In the genomic region with DNA sequence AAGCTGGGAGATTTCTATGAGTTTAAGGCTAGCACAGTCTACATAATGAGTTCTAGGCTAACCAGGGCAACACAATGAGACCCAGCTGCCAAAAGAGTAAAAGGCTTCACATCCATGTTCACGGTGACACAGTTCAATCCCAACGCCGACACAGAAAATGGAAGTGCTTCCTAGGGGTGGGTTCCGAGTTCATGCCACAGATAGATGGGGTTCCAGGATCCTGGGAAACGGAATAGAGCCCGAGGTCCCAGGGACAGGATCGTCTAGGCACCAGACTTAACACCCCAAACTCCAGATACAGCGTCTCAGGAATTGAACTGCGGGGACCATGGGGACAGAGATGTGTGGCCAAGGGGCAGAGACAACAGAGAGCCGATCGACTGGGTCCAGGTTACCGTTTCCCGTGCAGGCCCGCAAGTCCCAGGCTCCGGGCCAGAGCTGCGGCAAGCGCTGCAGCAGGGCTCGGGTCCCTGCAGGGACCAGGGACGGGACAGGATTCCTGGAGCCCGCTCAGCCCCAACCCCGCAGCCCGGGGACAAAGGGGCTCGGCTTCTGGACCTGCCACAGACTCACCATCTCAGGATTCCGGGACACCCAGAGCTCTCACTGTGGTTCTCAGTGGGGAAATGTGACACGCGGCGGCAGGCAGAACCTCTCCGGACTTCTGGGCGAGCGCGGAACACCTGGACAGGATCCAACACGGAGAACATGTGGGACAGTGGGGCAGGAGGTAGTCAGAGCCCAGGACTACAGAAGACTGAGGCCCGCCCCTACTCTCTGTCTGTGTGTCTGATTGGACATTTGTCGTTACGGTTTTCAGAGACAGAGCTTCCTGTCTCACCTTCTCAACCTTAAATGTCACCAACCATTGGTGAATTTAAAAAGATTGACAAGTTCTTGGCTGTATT, we compare ENCODE assay signal across 8 mouse cellular contexts. TPM values are rescaled to one million over a fixed set of nuclear protein-coding genes. Genes with fewer than 3 reads are reported as not detected.
A peak's percentile ranks its signal among the peaks of the same experiment; 100 is the strongest.
DNase-seq lines count a peak whose midpoint lies in the region; ATAC-seq lines count a peak whose summit lies in the region.

A gene (minus strand): TSS at position 712 of the 908 bp plus-strand sequence.

- 1% methylated on average over 35 of the region's 35 CpGs for WGBS in heart, embryonic 12.5 days
- under 1% methylated on average over 35 of the region's 35 CpGs for WGBS in kidney, embryonic 16.5 days

- H3K9ac ChIP-seq in heart, embryonic 12.5 days: peak within 1 kb of the TSS; percentile 87
- H3K9ac ChIP-seq in kidney, embryonic 16.5 days (replicated peaks; ENCODE audit: low read length): peak within 1 kb of the TSS; percentile 86

- H3K4me1 ChIP-seq in erythroblast, embryonic 14.5 days (ENCODE audit: control insufficient read depth): peaks cover 13% of the 10 kb centered on the region
- H3K4me1 ChIP-seq in heart, embryonic 12.5 days (replicated peaks): peaks cover 8% of the 10 kb centered on the region; the same call in 1 of the 2 replicates
- H3K4me1 ChIP-seq in kidney, embryonic 16.5 days (ENCODE audit: insufficient read depth, low read length): no peaks in the 10 kb centered on the region

- H3K4me3 ChIP-seq in erythroblast, embryonic 14.5 days (replicated peaks): peak within 1 kb of the TSS; percentile 75
- H3K4me3 ChIP-seq in heart, embryonic 12.5 days: peak within 1 kb of the TSS; percentile 79
- H3K4me3 ChIP-seq in kidney, embryonic 16.5 days (ENCODE audit: low read length): peak within 1 kb of the TSS; percentile 76

- ATAC-seq in heart, embryonic 12.5 days (ENCODE audit: insufficient number of reproducible peaks, low FRiP score): peak; percentile 94
- peak; percentile 99 for ATAC-seq in kidney, embryonic 16.5 days (ENCODE audit: low FRiP score, low TSS enrichment)
- ATAC-seq in monocyte, adult 5-6 weeks (replicated peaks; ENCODE audit: insufficient number of reproducible peaks, low FRiP score, low TSS enrichment, poor library complexity, severe bottlenecking): peak; percentile 79

- H3K4me2 ChIP-seq in heart, embryonic 12.5 days: peak within 1 kb of the TSS; percentile 85
- peak within 1 kb of the TSS; percentile 77 for H3K4me2 ChIP-seq in kidney, embryonic 16.5 days (replicated peaks; ENCODE audit: low read depth, low read length)

- H3K36me3 ChIP-seq in erythroblast, embryonic 14.5 days (ENCODE audit: control insufficient read depth): peaks cover 12% of the 10 kb centered on the region
- H3K36me3 ChIP-seq in heart, embryonic 12.5 days: peaks cover 23% of the 10 kb centered on the region
- peaks cover 17% of the 10 kb centered on the region for H3K36me3 ChIP-seq in kidney, embryonic 16.5 days (ENCODE audit: insufficient read depth, low read length)

- H3K27ac ChIP-seq in heart, embryonic 12.5 days (ENCODE audit: poor library complexity, severe bottlenecking): peak within 1 kb of the TSS; percentile 53
- peak within 1 kb of the TSS; percentile 28; the same call in 1 of the 2 replicates for H3K27ac ChIP-seq in kidney, embryonic 16.5 days (ENCODE audit: low read length)

- DNase-seq in CD4-positive, CD25-positive, alpha-beta regulatory T cell, adult 2 months (ENCODE audit: low read depth, low spot score): peak; percentile 83
- peak; percentile 67 for DNase-seq in brain, embryonic 18.5 days (ENCODE audit: low read depth, low spot score)
- DNase-seq in liver: peak; percentile 74
- DNase-seq in spleen, postnatal 4 days (ENCODE audit: low spot score in 2 of 2): peak; percentile 51 to 74

- no peaks in the 10 kb centered on the region; the same call in 1 of the 2 replicates for H3K9me3 ChIP-seq in erythroblast, embryonic 14.5 days (ENCODE audit: control insufficient read depth, low read length)
- peaks cover 7% of the 10 kb centered on the region; the same call in 1 of the 2 replicates for H3K9me3 ChIP-seq in heart, embryonic 12.5 days (replicated peaks)
- peaks cover 10% of the 10 kb centered on the region for H3K9me3 ChIP-seq in kidney, embryonic 16.5 days (ENCODE audit: low read length)

- no peaks in the 10 kb centered on the region for H3K27me3 ChIP-seq in erythroblast, embryonic 14.5 days (ENCODE audit: control insufficient read depth)
- no peaks in the 10 kb centered on the region for H3K27me3 ChIP-seq in heart, embryonic 12.5 days (replicated peaks)
- no peaks in the 10 kb centered on the region for H3K27me3 ChIP-seq in kidney, embryonic 16.5 days (ENCODE audit: insufficient read depth, low read length)

RNA-seq across cellular contexts. Expression of the gene that starts here (rescaled TPM):
- polyA plus RNA-seq in erythroblast, embryonic 14.5 days (2012): not detected in 2 replicates
- 4.1 and 4.8 TPM in 2 replicates for polyA plus RNA-seq in heart, embryonic 12.5 days (2016; fragmentation: Nextera tagmentation; extraction: Ambion mirVana)
- 4.9 and 5.2 TPM in 2 replicates for polyA plus RNA-seq in kidney, embryonic 16.5 days (2015; fragmentation: Nextera tagmentation; extraction: Ambion mirVana)
- total RNA-seq in monocyte, adult 5-6 weeks (2017): 0.29 to 2.5 TPM (median 2.2 TPM) in 3 replicates

Comparison
In these comparisons a context has a peak if more than half of its experiments do, and no peak if none do; other contexts are left out.
1. Peak in every context shown above with its lines: DNase-seq, ATAC-seq, H3K4me3 ChIP-seq and H3K27ac ChIP-seq.